Mouse (Mus musculus) thymus, postnatal 36 days (tissue): ENCODE results near the gene Marveld3.

Experiments
- DNase-seq, 2 experiments: peaks; one replicate each; pipeline ENCODE4 v3.0.0; 2022; ENCODE audit warnings: mixed read lengths in 2 of 2

Marveld3 gene

DNA sequence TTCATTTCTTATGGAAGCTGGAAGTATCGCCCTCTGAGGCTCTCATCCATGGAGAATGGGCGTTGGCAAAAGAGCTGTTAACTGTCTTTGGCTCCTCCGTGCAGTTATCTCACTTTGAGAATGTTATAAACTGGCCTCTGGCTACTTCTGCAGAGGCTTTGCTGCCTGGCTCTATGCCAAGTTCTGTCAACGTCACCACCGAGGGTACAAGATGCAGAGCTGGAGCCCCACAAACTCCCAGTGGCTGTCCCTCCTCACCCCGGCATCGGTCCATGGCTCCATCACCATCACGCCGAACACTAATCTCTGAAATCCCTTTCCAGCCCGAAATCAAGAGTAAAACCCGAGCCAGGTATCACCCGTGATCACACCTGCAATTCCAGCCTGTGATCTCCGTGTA is 1.4 kb upstream of the Marveld3 start:
- no peak for DNase-seq

DNA sequence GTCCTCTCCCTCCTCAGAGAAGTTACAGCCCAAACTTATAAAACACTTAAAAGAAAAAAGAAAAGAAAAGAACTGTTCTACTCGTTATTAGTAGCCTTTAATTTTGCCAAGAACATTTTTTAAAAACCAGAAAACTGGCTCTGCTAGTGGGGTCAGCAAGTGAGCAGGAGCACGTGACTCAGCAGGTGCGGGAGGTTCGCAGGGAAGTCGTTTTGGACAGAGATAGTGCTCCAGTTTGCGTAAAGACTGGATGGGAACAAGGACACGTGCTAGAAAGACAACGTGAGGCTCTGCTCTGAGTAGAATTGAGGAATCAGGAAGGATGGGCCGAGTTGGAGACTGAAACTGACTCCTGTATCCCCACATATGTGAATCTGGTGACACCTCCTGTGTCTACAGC is 893 bp upstream of the Marveld3 start:
- DNase-seq = no peak

DNA sequence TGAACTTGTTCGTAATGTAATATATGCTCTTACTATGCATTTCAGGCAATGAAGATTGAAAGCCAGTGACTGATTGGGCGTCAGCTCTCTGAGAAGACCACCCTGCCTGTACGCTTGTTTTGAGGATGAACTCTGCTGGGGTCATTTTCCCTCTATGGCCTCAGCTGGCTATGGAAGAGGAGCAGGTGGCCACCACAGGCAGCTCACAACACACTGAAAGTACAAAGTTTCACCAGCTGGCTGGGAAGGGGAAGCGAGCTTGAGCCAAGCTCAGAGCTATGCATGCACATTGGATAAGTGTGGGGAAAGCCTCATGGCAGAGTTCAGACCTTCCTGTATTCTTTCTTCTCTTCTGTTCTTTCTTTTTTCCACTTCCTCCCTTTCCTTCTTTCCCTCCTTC is 2.9 kb downstream of the Marveld3 start:
- DNase-seq = no peak

DNA sequence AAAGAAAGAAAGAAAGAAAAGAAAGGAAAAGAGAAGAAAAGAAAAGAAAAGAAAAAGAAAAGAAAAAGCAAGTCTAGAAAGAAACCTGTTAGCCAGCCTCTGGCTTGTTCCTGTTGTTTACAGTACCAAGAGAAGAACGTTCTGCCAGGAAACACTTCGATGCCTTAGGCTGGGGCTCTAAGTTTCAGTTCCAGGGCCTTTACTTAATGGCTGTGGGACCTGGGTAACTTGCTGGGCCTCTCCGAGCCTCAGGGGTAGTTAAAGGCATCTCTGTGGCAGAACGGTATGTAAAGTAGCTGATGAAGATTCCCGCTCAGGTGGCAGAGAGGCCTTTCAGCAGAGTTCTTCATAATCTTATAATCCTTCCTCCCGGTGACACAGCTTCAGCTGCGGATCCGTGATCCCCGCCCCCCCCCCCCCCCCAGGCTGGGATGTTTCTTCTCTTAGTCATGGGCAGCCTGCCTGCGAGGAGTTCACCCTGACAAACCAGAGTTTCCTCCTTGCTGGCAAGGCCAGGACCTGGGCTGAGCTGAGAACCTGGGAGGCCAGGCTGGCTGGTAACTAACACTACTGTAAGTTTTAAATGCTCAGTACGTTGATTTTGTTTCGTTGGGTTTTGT is 3.9 kb downstream of the Marveld3 start:
- DNase-seq = no peak

DNA sequence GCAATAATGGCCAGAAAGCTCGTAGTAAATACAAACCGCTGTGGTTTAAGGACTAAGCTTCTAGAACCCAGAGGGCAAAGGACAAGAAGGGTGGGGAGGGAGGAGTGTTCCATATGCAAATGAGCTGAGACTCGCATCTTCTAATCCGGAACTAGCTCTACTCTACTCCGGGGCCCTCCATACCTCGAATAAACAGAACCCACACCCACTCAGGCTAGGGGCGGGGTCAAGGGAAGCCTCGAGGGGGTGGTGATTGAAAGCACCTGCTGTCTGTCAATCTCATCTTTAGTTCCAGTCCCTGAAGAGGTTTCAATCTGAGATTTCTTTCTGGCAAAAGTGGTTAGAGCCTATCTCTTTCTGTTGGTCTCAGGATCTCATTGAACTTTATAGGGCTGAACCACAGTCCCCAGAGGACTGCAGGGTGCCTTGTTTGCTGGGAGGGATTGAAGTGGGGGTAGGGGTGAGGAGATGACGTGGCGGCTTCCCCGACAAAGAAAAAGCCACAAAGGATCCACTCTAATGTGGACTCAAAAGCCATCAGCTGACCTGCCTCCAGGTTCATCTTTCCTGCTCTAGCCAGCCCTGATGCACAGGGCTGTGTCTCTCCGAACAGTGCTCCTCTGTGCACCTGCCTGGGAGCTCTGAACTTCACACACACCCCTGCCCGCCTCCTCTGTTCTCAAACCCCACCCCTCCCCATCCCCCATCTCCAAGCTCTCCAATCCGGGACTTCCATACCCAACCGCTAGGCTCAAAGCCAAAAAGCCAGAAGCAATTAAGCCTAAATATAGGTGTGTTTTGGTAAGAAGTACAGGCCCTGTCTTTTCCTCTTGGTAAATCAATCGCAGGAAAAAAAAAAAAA is 4.6 kb downstream of the Marveld3 start:
- peak in 1 of 2 experiments; percentile 27 for DNase-seq

DNA sequence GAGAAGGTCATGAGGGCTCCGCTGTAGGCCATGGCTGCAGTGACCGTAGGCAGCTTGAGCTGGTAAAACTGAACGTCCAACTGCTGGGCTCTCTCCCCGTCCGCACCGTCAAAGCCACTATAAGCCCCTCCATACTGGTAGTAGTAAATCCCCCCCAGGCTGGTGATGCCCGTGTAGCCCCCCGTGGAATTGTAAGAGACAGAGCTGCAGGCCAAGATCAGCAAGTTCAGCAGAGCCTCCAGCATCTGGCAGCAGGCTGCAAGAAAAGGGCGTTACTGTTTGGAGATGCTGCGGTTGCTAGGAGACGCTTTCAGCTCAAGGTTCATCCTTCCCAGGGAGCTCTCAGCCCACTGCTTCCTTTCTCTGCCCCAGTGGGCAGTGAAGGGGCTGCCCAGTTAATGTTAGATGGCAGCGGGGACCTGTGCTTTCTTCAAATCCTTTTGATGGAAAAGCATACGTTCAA is 7.5 kb downstream of the Marveld3 start:
- DNase-seq = no peak

DNA sequence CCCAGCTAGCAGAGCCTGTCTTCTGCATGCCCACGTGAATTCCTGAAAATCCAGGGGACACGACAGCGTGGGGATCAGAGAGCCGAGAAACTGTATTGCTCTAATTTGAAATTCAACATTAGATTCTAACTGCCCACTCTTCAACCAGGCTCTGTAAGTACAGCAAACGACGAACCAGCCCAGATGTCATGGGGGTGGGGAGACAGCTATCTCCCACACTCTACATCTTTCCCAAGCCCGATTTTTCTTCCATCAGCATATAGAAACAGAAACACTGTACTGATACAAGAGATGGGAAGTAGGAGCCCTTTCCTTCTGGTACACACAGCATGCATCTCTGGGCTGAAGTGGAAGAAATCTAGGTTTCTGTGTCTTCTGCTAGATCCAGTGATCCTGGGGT is 9.8 kb downstream of the Marveld3 start:
- DNase-seq = no peak

DNA sequence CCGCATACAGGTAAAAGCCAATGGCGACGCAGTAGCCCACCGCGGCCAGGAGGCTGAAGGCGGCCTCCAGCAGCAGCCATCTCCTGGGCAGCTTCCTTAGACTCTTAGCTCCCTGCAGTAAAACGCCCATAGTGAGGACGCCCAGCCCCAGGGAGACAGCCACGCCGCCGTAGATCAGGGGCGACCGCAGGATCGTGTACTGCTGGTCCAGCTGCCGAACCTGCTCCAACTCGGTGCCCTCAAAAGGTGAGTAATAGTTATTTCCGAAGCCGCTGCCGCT is 13.8 kb downstream of the Marveld3 start:
- no peak for DNase-seq

DNA sequence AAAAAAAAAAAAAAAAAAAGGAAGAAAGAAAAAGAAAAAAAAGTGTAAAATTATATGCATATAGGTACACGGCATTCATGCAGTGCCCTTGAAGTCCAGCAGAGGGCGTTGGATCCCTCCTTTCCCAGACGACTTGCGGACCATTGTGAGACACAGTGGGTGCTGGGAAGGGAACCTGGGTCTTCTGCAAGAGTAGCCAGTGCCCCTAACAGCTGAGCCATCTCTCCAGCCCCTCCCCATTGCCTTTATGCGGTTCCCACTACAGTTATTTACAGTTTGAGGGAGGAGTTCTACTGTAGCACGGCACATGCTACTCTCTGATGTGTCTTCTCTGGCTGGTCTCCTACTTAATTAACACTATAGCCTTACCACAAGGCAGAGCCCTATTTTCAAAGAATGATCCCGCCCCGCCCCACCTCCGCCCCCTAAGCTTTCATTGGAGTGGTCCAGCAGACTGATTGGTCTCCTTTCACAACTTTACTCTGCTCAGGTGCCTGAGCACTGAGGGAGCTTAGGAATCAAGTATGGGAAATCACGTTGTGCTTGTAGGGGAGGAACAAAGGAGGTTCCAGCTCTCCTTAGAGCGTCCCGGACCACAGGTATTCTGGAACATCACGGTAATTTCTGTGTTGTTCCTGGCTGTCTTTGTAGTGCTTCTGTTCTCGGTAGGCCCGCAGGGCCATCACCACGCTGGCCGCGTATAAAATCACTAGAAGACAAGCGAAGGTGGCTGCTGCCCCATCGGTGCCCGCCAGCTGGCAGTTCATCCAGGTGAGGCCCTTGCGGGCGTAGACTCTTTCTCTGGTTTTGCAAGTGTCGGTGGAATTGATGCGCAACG is 14.3 kb downstream of the Marveld3 start:
- DNase-seq = peak in 1 of 2 experiments; percentile 12

DNA sequence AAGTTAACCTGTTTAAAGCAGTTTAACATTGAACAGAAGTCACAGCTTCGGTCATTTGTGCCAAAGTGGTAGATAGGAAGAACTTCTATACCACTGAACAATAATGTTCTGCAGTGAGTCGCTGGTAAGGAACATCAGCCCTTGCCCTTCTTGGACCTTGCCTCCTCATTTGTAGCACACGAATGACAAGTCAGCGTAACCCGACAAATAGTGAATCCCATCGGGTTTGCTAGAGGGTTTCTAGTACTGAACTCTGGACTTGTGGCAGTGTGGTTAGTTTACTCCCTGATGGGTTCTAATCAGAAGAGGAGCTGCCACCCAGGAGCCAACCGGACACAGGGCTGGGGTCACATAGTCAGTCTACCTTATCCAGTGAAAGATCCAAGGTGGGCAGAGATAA is 15.7 kb downstream of the Marveld3 start:
- no peak for DNase-seq

DNA sequence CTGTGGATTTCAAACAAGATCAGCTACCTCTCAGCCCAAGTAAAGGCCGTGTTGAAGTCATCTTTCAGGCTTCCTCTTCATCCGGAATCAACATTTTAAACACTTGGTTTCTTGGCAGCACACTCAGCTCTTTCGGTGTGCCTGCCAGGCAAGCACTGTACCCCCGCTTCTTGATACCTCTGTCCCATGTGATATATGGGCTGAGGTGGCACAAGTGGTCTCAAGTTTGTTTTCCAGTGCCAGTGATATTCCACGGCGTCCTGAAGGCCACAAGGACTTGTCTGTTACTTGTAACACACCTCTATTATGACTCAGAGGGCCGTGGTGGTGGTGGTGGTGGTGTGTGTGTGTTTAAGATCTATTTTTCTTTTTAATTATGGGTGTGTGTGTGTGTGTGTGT is 16.3 kb downstream of the Marveld3 start:
- DNase-seq = no peak

DNA sequence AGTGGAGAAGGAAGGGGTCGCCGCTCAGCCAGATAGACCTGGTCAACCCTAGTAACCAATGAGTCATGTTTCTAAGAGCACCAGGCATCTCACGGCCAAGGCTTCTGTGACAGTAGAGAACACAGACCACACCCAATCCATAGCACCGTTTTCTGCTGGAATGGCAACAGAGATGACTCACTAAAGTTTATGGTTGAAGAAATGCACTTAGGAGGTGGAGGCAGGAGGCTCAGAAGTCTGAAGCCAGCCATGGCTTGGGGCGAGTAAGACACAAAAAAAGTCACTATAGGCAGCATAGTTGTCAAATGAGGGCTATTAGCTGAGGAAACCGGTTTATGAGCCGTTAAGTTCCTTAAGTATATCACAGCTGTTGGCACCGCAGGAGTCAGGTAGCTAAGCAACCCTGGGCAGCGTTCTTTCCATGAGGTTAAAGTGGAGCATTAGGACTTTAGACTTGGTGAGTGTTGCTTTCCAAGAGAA is 16.8 kb downstream of the Marveld3 start:
- DNase-seq = no peak

DNA sequence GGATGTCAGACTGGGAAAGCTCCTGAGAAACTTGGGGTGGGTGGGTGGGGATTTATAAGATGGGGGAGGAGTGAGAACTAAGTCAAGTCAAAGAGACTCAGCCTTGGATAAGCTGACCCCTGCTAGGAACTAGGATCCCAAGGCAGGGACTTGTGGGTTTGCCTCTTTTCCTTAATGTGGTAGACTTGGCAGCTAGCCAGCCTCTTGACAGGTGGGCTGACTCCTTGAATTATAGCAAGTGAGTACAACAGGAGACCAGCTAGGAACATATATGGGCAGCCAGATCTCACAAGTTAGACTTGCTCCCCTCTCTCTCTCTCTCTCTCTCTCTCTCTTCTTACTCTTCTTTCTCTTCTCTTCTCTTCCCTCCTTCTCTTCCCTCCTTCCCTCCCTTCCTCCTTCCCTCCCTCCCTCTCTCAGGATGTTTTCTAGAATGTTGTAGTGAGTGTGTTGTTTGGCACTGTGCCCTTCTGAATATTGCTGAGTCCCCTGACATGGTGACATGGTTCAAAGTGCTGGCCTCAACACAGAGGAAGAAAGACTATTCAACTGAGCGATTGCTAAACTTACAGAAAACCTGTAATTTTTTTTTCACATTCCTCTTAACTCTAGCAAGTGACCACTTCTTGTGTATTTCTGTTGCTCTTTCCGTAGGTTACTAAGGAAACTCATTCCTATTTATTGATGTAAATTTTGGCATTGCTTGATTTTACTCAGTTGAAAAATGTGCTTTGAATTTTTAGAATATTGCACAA is 20.2 kb downstream of the Marveld3 start:
- DNase-seq = no peak

DNA sequence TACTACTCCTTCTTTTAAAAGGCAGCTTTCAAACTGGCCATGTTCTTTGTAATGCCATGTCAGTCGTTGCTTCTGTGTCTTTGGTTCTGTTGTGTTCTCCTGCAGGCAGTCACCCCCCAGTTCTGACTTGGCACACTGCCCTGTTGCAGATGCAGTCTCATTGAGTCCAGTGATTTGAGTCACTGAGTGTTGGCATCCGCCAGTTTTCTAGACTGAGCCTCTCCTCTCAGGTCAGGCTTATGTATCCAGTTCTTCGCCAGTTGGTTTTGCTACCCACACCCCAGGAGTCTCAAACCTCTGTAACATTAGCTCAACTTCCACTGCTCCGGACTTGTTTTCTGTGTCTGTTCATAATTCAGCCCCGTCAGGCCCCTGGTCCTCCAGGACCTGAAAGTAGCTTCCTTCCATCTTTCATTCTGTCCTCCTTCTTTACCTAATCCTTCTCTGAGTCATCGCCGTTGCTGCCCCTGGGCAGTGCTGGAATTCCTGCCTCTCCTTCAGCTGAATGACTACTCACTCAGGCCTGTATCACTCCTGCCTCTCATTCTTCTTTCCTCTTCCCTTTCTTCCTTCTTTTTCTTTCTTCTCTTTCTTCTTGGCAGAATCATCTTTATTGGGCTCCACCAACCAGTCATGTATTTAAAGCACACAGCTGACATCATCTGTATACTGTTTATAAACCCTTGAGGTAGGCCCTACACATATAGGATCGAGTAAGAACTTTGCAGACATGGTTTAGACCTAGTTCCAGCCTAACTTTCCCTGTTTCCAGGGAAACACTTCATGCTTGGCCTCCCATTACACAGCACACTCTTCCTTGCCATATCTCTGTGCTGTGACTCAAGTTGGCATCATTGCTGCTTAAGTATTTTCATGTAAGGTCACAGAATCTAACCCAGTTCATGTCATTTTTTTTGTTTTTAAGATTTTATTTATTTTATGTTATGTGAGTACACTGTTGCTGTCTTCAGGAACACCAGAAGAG is 41.3 kb downstream of the Marveld3 start:
- no peak for DNase-seq

DNA sequence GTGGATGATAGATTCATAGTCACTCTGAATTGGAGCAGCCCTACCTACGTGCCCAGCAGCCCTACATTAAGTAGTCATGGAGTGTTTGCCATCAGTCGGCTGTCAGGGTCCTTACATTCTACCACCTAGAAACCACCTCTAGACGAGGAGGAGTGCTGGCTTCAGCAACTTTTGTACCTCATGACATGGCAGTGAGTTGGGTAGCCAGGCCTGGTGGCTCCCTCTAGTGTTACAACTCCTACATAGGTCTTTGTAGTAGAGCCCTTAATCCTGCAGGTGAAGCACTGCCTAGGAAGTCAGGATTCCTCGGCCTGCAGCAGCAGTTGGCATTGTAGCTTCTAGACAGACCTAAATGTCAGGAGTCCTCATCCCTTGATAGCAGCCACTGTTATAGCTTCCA is 44.7 kb downstream of the Marveld3 start:
- DNase-seq = peak; percentile 16 to 19

DNA sequence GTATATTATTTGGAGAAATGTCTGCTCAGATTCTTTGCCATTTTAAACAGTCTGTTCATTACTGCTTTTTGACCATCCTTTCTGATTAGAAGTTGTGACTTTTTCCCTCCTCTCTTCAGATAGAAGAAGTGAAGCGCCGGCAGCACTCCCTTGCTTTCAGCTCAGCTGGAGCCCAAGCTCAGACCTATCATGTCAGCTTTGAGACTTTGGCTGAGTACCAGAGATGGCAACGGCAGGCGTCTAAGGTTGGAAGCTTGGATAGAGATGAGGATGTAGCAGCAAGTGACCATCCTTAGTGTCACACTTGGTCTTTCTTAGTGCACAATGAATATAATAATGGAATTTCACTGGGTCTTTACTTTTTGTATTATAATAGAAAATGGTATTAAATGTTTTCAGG is 54.6 kb downstream of the Marveld3 start:
- DNase-seq = no peak

DNA sequence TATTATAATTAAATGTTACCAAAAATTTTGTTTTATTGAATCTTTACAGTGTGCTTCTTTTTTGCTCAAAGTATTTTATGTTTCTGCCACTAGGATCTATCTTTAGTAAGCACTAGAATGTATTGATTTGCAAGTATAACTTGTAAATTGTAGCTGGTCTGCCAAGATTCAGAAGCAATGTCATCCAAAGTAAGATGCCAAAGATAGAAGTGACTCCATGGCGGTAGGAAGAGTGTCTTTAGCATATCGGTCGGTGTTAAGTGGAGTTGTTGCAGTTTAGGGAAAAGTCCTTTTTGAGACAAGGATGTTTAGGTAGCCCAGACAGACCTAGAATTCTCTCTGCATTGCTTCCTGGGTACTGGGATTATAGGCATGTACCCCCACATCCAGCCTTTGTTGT is 55.1 kb downstream of the Marveld3 start:
- no peak for DNase-seq

DNA sequence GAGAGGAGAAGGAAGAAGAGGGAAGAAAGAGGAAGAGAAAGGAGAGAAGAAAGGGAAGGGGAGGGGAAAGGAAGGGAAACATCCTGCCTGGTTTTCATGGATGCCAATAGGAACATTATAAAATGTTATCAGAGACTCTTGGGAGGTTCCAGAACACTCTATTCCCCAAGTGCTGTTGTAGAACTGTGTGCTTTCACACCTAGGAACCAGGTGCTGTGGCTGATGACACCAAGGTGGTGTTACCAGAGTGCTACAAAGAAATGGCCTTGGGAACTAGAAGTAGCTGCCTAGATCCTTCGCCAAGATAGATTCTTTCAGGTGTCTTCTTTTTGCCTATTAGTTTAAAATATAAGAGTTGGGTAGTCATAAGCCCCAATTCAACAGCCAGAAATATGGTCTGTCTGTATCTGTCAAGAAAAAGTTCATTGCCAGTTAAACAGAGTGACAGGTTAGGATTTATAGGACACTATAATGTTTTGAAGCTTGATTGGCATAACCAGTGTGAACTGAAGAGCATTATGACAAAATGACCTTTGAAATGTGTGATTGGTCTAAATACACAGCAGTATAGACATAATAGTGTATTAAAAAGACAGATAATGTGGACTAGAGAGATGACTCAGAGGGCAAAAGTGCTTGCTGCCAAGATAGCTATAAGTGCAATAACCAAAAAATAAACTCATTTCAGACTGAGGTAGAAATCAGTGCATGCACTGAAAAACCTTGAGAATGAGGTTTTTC is 56.9 kb downstream of the Marveld3 start:
- no peak for DNase-seq

DNA sequence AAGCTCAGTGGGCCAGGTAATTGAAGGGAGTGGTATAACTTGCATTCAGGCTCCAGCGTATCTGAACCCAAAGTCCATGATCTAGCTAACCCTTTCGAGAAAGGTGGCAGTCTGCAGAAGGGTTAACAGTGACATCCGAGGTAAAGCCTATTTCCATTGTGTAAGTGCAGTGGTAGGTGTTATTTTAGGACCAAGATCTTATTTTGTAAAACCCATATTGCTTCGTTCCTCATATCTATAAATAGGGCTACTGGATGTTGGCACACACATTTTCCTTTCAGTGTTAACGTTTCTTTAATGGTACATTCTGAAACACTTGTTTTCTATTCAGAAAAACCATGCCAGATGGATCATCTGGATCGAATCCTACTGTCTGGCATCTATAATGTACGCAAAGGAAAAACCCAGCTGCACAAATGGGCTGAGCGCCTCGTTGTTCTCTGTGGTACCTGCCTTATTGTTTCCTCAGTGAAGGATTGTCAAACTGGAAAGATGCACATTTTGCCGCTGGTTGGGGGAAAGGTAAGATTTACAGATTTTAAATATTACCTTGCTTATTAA is 58.0 kb downstream of the Marveld3 start:
- no peak for DNase-seq

DNA sequence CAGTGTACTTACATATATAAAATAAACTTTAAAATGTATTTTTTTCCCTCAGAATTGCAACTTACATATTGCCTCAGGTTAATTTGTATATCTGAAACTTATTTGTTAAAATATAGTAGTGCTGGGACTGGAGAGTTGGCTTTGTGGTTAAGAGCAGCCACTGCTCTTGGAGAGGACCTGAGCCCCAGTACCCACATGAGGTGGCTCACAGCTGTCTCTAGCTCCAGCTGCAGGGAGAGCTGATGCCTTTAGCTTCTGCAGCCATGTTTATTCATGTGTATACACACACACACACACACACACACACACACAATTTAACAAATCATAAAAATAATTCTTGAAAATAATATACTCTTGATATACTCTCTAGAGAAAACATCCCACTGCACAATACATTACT is 59.6 kb downstream of the Marveld3 start:
- DNase-seq = no peak
